Mouse (Mus musculus): Measurements from ENCODE around the gene Ptprg.

DNA sequence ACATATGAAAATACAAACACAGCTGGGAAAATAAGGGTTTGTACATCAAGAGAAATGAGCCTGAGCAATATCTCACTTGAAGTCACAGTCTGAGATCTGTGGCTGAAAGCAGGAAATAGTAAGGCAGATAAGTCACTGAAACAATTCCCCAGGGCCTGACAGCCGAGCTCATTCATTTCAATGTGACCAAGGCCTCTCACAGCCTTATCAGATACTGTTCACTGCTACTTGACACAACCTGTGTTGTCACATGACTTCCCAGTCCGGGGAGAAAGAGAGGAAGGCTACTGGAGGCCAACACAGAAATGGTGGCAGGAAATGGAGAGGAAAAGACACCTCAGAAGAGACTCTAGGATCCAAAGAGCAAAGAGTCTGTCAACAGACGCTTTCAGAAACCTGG lies 430.8 kb downstream of the Ptprg start:
- no peak for TF ChIP-seq CTCF (IDR thresholded peaks at IDR 0.05; ENCODE audit: low read depth)
- no peak for TF ChIP-seq EP300 (IDR thresholded peaks at IDR 0.05; ENCODE audit: low read depth)
